Mouse (Mus musculus) olfactory bulb, adult 2 months (tissue): ENCODE data around the gene Nacc1.

Experiments
- CTCF ChIP-seq: fragments of 200-500 bp; IDR thresholded peaks from 2 replicates; pipeline ENCODE4 v1.5.1; 2012; ENCODE audit warnings: low read depth, mild to moderate bottlenecking, low read length, moderate library complexity; ENCODE audit not compliant: insufficient read depth
- POLR2A ChIP-seq: fragments of 200-500 bp; IDR thresholded peaks from 2 replicates; pipeline ENCODE4 v1.6.1; 2012; ENCODE audit warnings: mild to moderate bottlenecking, low read depth, low read length, moderate library complexity; ENCODE audit not compliant: insufficient read depth

DNA sequence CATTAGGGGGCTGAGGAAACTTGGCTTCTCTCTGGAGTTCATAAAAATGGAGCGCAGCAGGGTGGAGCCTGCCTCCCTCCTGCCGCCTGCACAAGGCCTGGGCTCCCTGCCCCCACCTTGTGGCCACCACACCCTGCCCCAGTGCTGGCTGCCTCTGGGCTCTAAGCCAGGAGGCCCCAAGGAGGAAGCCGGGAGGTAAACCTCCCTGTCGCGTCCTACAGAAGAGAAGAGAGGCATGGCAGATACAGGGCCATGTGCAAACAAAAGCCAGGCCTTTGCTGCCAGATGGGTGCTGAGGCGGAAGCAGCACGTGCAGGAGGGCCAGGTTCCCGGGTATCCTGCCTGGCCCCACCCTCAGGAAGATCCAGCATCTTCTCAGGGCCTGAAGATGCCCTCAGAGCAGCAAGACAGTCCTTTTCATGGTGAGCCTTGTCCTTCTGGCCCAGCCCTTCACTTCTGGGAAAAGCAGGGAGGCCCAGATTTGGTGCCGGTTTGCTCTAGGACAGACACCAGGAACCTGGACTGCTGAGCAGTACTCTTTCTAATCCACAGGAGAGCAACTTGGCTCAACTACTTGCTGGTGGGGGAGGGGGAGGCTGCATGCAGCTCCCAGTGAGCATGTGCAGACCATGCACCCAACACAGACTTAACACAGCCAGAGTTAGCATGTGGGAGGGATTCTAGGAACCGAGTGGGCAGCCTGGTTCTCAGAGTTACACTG, 35.3 kb upstream of the Nacc1 start, which contains the start of gene G430095P16Rik:
- TF ChIP-seq POLR2A (no peak), CTCF (no peak)
